Mouse (Mus musculus) ES-E14 (cell line): ENCODE results near the gene D5Ertd579e.

ENCODE experiments used
- CHD2 ChIP-seq: IDR thresholded peaks from 2 replicates; pipeline ENCODE4 v1.6.1; 2014; ENCODE audit warnings: mild to moderate bottlenecking, low read depth, low read length, inconsistent platforms
- HCFC1 ChIP-seq: IDR thresholded peaks from 2 replicates; pipeline ENCODE4 v1.6.1; 2012; ENCODE audit warnings: low read length, inconsistent platforms, borderline replicate concordance; ENCODE audit not compliant: insufficient read depth
- MAFK ChIP-seq: IDR thresholded peaks from 2 replicates; pipeline ENCODE4 v1.6.1; 2014; ENCODE audit warnings: mild to moderate bottlenecking, low read depth, low read length, inconsistent platforms; ENCODE audit not compliant: insufficient read depth
- ZC3H11A ChIP-seq: IDR thresholded peaks from 2 replicates; pipeline ENCODE4 v1.6.1; 2012; ENCODE audit warnings: low read depth, mild to moderate bottlenecking, inconsistent platforms, low read length, borderline replicate concordance
- ZNF384 ChIP-seq: IDR thresholded peaks from 2 replicates; pipeline ENCODE4 v1.6.1; 2012; ENCODE audit warnings: low read depth, low read length, inconsistent platforms

GRCm38 (mm10) chr5:36614124-36614523 lies 81.7 kb downstream of the D5Ertd579e start:
- TF ChIP-seq ZNF384 = no peak
- TF ChIP-seq ZC3H11A = no peak
- TF ChIP-seq HCFC1 = no peak
- TF ChIP-seq CHD2 = no peak
- no peak for TF ChIP-seq MAFK
